Mouse (Mus musculus): Measurements from ENCODE around the gene Nrf1. TPM values are rescaled to one million over a fixed set of nuclear protein-coding genes. Genes with fewer than 3 reads are reported as not detected.

Gene Nrf1
- polyA plus RNA-seq, 1 experiment from 2014 or later = 33.2 TPM

DNA sequence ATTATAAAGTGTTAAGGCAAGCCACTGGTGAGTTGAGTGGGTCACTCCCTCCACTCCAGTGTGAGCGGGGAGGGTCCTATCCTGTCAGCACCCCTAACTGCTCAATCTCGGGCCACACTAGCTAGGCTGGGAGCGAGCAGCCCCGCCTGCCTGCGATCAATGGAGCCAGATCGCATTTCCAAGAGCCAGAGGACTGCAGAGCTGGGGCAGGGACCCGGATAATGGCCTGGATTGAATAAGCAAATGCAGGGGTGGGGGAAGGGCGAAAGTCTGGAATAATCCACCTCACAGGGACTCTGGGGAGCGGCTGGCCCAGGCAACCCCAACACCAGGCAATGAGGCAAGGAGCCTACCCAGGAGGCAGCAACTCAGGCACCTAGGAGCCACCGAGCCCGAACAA, 119.4 kb downstream of the Nrf1 start:
- Histone ChIP-seq H3K27ac (no peak overlapping the region), H3K4me1 (replicated peaks; ENCODE audit: control insufficient read depth, insufficient read depth, low read length) (no peaks in the 10 kb centered on the region), H3K9me3 (ENCODE audit: control insufficient read depth, low read length) (no peaks in the 10 kb centered on the region), H3K9ac (no peak overlapping the region), H3K27me3 (ENCODE audit: control insufficient read depth, insufficient read depth, low read length) (peaks cover 43% of the 10 kb centered on the region), H3K4me2 (replicated peaks) (no peak overlapping the region), H3K4me3 (replicated peaks; ENCODE audit: low read length) (no peak overlapping the region), H3K36me3 (replicated peaks; ENCODE audit: control insufficient read depth, insufficient read depth) (no peaks in the 10 kb centered on the region)
- no peak for DNase-seq (ENCODE audit: low spot score)
- no peak for ATAC-seq (ENCODE audit: low FRiP score)
- WGBS = 16% methylated on average over 11 of the region's 11 CpGs

DNA sequence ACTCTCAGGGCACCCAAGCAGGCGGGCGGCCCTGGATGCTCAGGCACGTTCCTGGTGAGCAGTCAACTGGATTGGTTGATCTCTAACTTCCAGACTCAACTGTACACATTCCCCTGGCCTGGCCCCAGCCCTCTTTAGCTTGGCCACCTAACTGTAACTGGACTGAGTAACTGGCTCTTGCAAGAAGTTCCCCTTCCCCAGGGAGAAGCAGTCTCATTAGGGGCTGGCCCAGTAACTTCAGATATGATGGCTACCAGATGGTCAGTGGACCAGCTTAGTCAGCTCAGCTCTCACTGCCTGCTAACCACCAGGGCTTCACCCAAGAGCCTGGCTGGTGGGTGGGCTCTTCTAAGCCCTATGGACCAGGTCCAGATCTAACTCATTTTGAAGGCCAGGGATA, 120.5 kb downstream of the Nrf1 start:
- Histone ChIP-seq H3K27me3 (ENCODE audit: control insufficient read depth, insufficient read depth, low read length) (peaks cover 54% of the 10 kb centered on the region), H3K4me2 (replicated peaks) (no peak overlapping the region), H3K4me1 (replicated peaks; ENCODE audit: control insufficient read depth, insufficient read depth, low read length) (no peaks in the 10 kb centered on the region), H3K27ac (no peak overlapping the region), H3K9ac (no peak overlapping the region), H3K36me3 (replicated peaks; ENCODE audit: control insufficient read depth, insufficient read depth) (no peaks in the 10 kb centered on the region), H3K9me3 (ENCODE audit: control insufficient read depth, low read length) (no peaks in the 10 kb centered on the region), H3K4me3 (replicated peaks; ENCODE audit: low read length) (no peak overlapping the region)
- DNase-seq (ENCODE audit: low spot score) (no peak), ATAC-seq (ENCODE audit: low FRiP score) (no peak)
- 90% methylated on average over 3 of the region's 3 CpGs for WGBS

DNA sequence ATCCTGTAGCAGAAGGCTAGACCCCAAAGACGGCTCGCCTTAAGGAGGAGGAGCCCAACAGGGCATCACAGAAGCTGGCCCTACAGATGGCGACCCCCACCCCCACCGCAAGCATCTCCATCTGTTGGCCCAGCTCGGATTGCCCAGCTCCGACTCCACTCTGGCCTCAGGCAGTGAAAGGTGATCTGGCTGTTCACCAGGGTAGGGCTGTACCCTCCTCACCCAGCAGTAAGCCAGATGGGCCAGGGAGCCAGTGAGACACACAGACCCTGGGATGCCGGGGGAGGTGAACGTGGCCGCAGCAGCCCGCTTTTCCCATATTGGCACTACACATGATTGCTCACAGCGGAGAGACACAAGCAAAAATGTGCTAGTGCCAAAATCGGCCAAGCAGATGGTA, 121.4 kb downstream of the Nrf1 start:
- 56% methylated on average over 12 of the region's 12 CpGs for WGBS
- Histone ChIP-seq H3K27me3 (ENCODE audit: control insufficient read depth, insufficient read depth, low read length) (peaks cover 63% of the 10 kb centered on the region), H3K9me3 (ENCODE audit: control insufficient read depth, low read length) (no peaks in the 10 kb centered on the region), H3K27ac (no peak overlapping the region), H3K4me3 (replicated peaks; ENCODE audit: low read length) (no peak overlapping the region), H3K4me1 (replicated peaks; ENCODE audit: control insufficient read depth, insufficient read depth, low read length) (peaks cover 7% of the 10 kb centered on the region; the same call in 1 of the 2 replicates), H3K36me3 (replicated peaks; ENCODE audit: control insufficient read depth, insufficient read depth) (no peaks in the 10 kb centered on the region), H3K4me2 (replicated peaks) (no peak overlapping the region), H3K9ac (no peak overlapping the region)
- no peak for DNase-seq (ENCODE audit: low spot score)
- no peak; the same call in 1 of the 2 replicates for ATAC-seq (ENCODE audit: low FRiP score)

DNA sequence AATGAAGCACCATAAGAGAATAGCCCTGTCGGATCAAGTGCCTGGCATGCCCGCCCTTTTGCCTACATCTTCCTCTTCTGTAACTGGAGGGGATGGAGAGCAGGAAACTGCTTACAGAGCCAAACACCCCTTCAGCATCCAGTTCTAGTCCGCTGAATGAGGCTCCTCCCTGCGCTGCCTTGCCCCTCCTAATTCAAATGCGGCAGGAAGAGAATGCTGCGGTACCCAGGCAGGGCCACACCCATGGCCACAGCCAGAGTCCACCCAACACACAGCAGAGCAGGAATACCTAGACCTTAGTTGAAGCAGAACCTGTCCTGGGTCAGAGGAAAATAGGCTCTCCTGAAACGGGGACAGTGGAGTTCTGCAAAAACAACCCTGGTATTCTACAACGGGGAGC, 123.4 kb downstream of the Nrf1 start:
- peaks cover 17% of the 10 kb centered on the region; the same call in 1 of the 2 replicates for H3K4me1 ChIP-seq (replicated peaks; ENCODE audit: control insufficient read depth, insufficient read depth, low read length)
- peaks cover 82% of the 10 kb centered on the region for H3K27me3 ChIP-seq (ENCODE audit: control insufficient read depth, insufficient read depth, low read length)
- 29% methylated on average over 8 of the region's 8 CpGs for WGBS
- H3K27ac ChIP-seq = no peak overlapping the region
- DNase-seq (ENCODE audit: low spot score) (no peak), ATAC-seq (ENCODE audit: low FRiP score) (no peak)
- no peak overlapping the region for H3K9ac ChIP-seq
- no peaks in the 10 kb centered on the region for H3K36me3 ChIP-seq (replicated peaks; ENCODE audit: control insufficient read depth, insufficient read depth)
- no peaks in the 10 kb centered on the region for H3K9me3 ChIP-seq (ENCODE audit: control insufficient read depth, low read length)
- H3K4me2 ChIP-seq (replicated peaks) = no peak overlapping the region
- no peak overlapping the region for H3K4me3 ChIP-seq (replicated peaks; ENCODE audit: low read length)

DNA sequence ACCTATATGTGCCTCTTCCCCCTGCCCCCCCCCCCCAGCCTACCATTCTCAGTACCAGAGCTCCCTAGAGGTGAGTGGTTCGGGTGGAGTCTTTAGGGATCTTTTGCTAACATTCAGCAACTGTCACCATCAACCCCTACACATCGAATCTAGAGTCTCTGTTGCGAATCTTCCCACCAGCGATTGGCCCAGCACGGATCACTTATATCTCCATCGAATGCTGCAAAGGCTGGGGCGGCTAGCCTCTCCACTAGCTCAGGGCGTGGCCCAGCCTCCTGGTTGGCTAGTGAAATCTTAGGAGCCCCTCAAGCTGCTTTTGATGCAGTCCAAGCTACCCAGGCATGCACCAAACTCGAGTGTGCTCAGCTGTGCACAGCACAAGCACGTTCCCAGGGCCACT, 124.2 kb downstream of the Nrf1 start:
- DNase-seq (ENCODE audit: low spot score) (no peak), ATAC-seq (ENCODE audit: low FRiP score) (no peak)
- H3K36me3 ChIP-seq (replicated peaks; ENCODE audit: control insufficient read depth, insufficient read depth) = no peaks in the 10 kb centered on the region
- H3K9ac ChIP-seq = no peak overlapping the region
- no peak overlapping the region for H3K27ac ChIP-seq
- H3K27me3 ChIP-seq (ENCODE audit: control insufficient read depth, insufficient read depth, low read length) = peaks cover 90% of the 10 kb centered on the region
- no peak overlapping the region for H3K4me2 ChIP-seq (replicated peaks)
- H3K9me3 ChIP-seq (ENCODE audit: control insufficient read depth, low read length) = no peaks in the 10 kb centered on the region
- peaks cover 17% of the 10 kb centered on the region; the same call in 1 of the 2 replicates for H3K4me1 ChIP-seq (replicated peaks; ENCODE audit: control insufficient read depth, insufficient read depth, low read length)
- WGBS = 28% methylated on average over 10 of the region's 10 CpGs
- H3K4me3 ChIP-seq (replicated peaks; ENCODE audit: low read length) = no peak overlapping the region

DNA sequence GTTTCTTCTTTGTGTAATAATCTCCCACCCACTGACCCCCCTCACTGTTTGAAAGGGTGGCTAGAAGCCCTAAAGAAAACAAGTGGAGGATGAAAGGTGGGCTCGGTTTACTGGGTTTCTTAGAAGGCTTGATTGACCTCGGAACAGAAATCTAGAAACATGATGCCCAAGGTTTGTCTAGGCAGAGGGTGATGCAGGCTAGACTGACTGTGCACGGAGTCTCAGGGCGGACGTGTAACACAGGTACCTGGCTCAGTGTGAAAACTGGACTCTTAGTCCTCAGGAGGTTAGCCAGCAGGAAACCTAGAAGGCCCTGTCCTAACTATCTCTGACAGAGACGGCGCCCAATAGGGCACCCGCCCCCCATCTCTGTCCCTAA, 124.6 kb downstream of the Nrf1 start:
- WGBS = 17% methylated on average over 8 of the region's 8 CpGs

DNA sequence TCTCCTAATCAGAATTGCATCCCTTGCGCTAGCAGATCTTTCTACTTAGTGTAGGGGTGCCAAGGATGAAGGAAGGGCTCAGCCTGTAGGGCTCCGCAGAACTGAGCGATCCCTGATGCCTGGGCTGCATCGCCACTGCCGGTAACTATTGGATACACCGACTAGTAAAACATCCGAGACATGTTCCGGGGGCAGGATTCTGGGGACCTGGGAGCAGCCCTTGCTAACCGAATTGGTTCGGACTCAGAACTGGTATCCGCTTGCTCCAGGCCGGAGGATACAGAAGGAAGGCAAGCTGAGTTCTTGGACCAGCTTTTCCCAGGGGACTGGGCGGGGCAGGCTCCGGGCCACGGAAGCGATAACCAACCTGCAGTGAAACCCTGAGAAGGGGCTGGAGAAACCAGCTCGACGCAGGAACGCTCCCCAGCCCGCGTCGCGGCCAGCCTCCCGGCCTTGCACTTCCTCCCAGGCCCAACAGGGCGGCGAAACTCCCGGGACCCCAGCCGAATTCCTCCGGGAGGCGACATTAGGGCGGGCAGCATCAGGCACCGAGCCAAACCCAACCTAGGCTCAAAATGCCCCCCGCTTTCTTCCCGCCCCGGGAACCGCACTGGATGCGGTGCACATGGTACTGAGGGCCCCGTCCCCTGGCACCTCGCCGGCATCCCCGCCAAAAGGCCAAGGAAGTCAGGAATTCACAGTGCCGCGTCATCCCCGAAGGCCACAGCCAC, 125.2 kb downstream of the Nrf1 start:
- H3K4me2 ChIP-seq (replicated peaks) = peak overlapping the region; percentile 34; the same call in 1 of the 2 replicates
- ATAC-seq (ENCODE audit: low FRiP score) (no peak), DNase-seq (ENCODE audit: low spot score) (no peak)
- WGBS = 2% methylated on average over 44 of the region's 44 CpGs
- H3K27ac ChIP-seq = 0 out of 2 replicates have a peak overlapping the region, but pooled peaks have one; percentile 3
- H3K9me3 ChIP-seq (ENCODE audit: control insufficient read depth, low read length) = no peaks in the 10 kb centered on the region
- peaks cover 17% of the 10 kb centered on the region; the same call in 1 of the 2 replicates for H3K4me1 ChIP-seq (replicated peaks; ENCODE audit: control insufficient read depth, insufficient read depth, low read length)
- H3K36me3 ChIP-seq (replicated peaks; ENCODE audit: control insufficient read depth, insufficient read depth) = no peaks in the 10 kb centered on the region
- peaks cover 94% of the 10 kb centered on the region for H3K27me3 ChIP-seq (ENCODE audit: control insufficient read depth, insufficient read depth, low read length)
- no peak overlapping the region for H3K9ac ChIP-seq
- peak overlapping the region; percentile 17 for H3K4me3 ChIP-seq (replicated peaks; ENCODE audit: low read length)

More for the DNA sequence above, 124.6 kb downstream of the Nrf1 start:
- DNase-seq (ENCODE audit: low spot score) = no peak
- Histone ChIP-seq H3K9me3 (ENCODE audit: control insufficient read depth, low read length) (no peaks in the 10 kb centered on the region), H3K4me1 (replicated peaks; ENCODE audit: control insufficient read depth, insufficient read depth, low read length) (peaks cover 17% of the 10 kb centered on the region; the same call in 1 of the 2 replicates), H3K4me2 (replicated peaks) (no peak overlapping the region), H3K27me3 (ENCODE audit: control insufficient read depth, insufficient read depth, low read length) (peaks cover 94% of the 10 kb centered on the region), H3K36me3 (replicated peaks; ENCODE audit: control insufficient read depth, insufficient read depth) (no peaks in the 10 kb centered on the region), H3K4me3 (replicated peaks; ENCODE audit: low read length) (peak overlapping the region; percentile 17; the same call in 1 of the 2 replicates), H3K9ac (no peak overlapping the region), H3K27ac (no peak overlapping the region)
- ATAC-seq (ENCODE audit: low FRiP score) = no peak

DNA sequence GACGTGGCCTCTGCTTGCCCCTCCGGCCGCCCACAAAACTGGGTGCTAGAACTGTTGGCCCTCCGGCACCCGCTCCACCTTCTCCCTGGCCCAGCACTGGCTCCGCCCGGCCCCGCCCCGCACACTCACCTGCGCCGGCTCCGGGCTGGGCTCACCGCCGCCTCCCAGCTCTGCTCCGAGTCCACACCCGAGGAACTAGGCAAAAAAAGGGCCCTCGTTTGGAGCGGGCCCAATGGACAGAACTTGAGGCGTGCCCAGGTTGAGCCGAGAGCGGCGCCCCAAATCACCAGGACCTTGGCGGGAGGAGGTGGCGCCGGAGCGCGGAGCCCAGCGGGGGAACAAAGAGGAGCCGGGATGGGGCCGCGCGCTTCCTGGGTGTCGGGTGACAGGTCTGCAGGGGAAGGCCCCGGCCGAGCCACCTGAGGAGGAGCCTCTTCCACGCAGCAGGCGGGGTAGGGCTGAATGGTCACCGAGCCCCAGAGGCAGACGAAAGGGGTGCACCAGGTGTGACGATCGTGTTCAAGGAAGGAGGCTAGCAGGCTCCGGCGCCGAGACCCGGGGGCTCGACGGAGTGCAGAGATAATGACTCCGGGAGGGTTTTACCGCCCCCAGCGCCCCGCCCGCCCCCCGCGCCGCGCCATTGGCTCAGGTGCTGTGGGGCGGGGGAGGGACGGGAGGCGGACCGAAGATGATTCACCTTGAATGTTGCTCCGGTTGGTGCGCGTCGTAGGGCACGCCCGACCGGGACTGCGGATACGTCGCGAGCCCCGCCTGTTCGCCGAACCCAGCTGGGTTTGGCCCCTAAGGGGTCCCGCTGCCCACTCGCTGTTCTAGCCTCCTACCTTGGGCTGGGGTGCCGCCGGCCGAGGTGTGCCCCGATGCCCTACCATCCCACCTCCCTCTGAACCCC, 126.0 kb downstream of the Nrf1 start:
- Histone ChIP-seq H3K36me3 (replicated peaks; ENCODE audit: control insufficient read depth, insufficient read depth) (no peaks in the 10 kb centered on the region), H3K4me1 (replicated peaks; ENCODE audit: control insufficient read depth, insufficient read depth, low read length) (peaks cover 17% of the 10 kb centered on the region; the same call in 1 of the 2 replicates), H3K4me2 (replicated peaks) (peak overlapping the region; percentile 34), H3K4me3 (replicated peaks; ENCODE audit: low read length) (peak overlapping the region; percentile 17), H3K27me3 (ENCODE audit: control insufficient read depth, insufficient read depth, low read length) (peaks cover 97% of the 10 kb centered on the region), H3K27ac (0 out of 2 replicates have a peak overlapping the region, but pooled peaks have one; percentile 3), H3K9ac (no peak overlapping the region), H3K9me3 (ENCODE audit: control insufficient read depth, low read length) (no peaks in the 10 kb centered on the region)
- no peak for DNase-seq (ENCODE audit: low spot score)
- no peak for ATAC-seq (ENCODE audit: low FRiP score)
- WGBS = 1% methylated on average over 71 of the region's 80 CpGs

Data from hindbrain, embryonic 14.5 days (tissue).